Mouse (Mus musculus) layer of hippocampus, adult 2 months (tissue): ENCODE results near the gene C1qtnf12. TPM values are rescaled to one million over a fixed set of nuclear protein-coding genes. Genes with fewer than 3 reads are reported as not detected.

Experiments used
- DNase-seq, 2 experiments: peaks; one replicate each; pipeline ENCODE4 v3.0.0; 2022; ENCODE audit warnings: low spot score in 2 of 2
- H3K27ac ChIP-seq: fragments of 200-600 bp; 2 replicates; pipeline ENCODE4 v1.8.1; 2022
- H3K4me3 ChIP-seq: fragments of 200-600 bp; 2 replicates; pipeline ENCODE4 v1.8.1; 2022; ENCODE audit warnings: mild to moderate bottlenecking
- CTCF ChIP-seq: fragments of 200-600 bp; conservative IDR thresholded peaks from 2 replicates; pipeline ENCODE4 v1.8.1; 2022; ENCODE audit warnings: antibody characterized with exemption, mild to moderate bottlenecking, moderate library complexity
- long read RNA-seq, 2 experiments: library from polyadenylated mRNA; stranded (forward); transcript quantifications; one replicate each; pipeline ENCODE4 v2.0.0; 2021; ENCODE audit warnings: borderline mapping rate in 2 of 2
- total RNA-seq, 2 experiments: library from RNA; stranded (reverse); gene quantifications; 2 replicates each; pipeline ENCODE4 v1.2.3; 2021

The C1qtnf12 gene
- 10 to 100 TPM; 11.5 to 18.0 TPM for total RNA-seq
- long read RNA-seq, experiment 1, transcript C1qtnf12-201 (8 exons, 1,315 nt), result major isoform, 6 of 13 reads
- long read RNA-seq, experiment 1, partial matches to known transcripts, result 7 of 13 reads
- long read RNA-seq, experiment 1, other reads (novel, unspliced or antisense), result 0 of 13 reads
- long read RNA-seq, experiment 2, transcript C1qtnf12-201 (8 exons, 1,315 nt), result major isoform, 10 of 16 reads
- long read RNA-seq, experiment 2, partial matches to known transcripts, result 5 of 16 reads
- long read RNA-seq, experiment 2, other reads (novel, unspliced or antisense), result 1 of 16 reads

DNA sequence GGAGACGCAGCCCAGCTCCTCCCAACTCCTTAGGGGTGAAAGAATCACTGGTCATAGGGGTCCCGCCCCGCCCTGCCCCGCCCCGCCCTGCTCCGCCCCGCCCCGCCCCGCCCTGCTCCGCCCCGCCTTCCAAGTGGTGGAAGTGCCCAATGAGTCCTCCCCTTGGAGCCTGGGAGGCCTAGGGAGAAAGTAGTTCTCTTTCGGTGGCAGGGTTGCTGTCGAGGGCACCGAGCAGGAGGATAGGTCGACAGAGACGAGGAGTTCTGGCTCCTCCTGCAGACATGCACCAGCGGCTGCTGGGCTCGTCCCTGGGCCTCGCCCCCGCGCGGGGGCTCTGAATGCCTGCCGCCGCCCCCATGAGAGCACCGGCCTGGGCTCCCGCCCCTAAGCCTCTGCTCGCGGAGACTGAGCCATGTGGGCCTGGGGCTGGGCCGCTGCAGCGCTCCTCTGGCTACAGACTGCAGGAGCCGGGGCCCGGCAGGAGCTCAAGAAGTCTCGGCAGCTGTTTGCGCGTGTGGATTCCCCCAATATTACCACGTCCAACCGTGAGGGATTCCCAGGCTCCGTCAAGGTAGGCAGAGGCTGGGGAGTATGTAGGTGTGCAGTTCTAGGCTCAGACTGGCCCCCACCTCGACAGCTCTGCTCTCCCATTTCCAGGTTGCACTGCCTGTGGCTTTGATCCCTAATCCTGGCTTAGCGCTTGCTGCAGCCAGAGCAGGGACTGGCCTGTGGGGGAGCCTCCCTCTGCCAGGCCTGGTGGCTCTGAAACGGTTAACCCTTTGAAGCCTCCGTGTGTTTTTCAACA is at the start of gene C1qtnf12:
TSS of gene C1qtnf12 (plus strand) at position 152 of the 805 bp plus-strand sequence.
- H3K4me3 ChIP-seq, result peak within 1 kb of the TSS; percentile 65
- peak in 1 of 2 experiments; percentile 14 for DNase-seq
- TF ChIP-seq CTCF, result no peak
- peak within 1 kb of the TSS; percentile 53 for H3K27ac ChIP-seq

DNA sequence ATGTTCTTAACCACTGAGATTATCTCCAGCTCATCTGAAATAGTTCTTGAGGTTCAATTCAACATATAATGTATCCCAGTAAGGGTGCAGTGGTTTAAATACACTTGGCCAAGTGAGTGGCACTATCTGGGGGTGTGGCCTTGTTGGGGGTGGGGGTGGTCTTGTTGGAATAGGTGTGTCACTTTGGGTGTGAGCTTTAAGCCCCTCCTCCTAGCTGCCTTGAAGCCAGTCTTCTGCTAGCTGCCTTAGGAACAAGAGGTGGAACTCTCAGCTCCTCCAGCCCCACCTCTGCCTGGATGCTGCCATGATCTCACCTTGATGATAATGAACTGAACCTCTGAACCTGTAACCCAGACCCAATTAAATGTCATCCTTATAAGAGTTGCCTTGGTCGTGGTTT is 30.1 kb upstream of the C1qtnf12 start:
- DNase-seq, result no peak
- no peak for TF ChIP-seq CTCF
- Histone ChIP-seq H3K4me3 (no peak overlapping the region), H3K27ac (no peak overlapping the region)

GRCm38 (mm10) chr4:155943049-155943452 is 19.1 kb upstream of the C1qtnf12 start:
- peak; percentile 32 to 35 for DNase-seq
- no peak for TF ChIP-seq CTCF
- peak overlapping the region; percentile 96 for H3K27ac ChIP-seq
- H3K4me3 ChIP-seq, result peak overlapping the region; percentile 68

- DNase-seq, result peak; percentile 95 to 99
- H3K4me3 ChIP-seq, result peak within 1 kb of the TSS; percentile 68
- no peak for TF ChIP-seq CTCF
- H3K27ac ChIP-seq, result peak within 1 kb of the TSS; percentile 96
These were observed 18.4 kb upstream of the C1qtnf12 start, which contains the start of gene Ube2j2 for GRCm38 (mm10) chr4:155943534-155944249. Ube2j2 (plus strand) TSS chr4:155943831.

GRCm38 (mm10) chr4:155944271-155944670 is 17.8 kb upstream of the C1qtnf12 start:
- no peak for TF ChIP-seq CTCF
- Histone ChIP-seq H3K4me3 (peak overlapping the region; percentile 68), H3K27ac (peak overlapping the region; percentile 96)
- DNase-seq, result no peak

DNA sequence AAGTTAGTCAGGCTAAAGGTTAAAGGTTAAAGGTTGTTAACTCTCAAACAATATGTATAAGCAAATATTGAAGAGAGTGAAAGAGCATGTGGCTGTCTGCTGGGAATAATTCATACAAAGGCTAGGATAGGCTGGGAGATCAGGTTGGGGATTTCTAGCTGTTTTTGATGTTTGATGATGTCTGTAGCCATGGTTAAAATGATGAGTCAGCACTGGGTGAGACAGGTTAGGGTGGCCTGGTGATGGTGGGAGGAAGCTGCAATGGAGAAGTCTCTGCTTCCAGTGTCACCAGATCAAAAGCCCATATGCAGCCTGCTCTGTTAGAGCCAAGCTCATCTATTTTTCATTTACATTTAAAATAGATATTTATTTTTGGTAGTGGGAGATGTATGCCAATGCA is 15.0 kb upstream of the C1qtnf12 start:
- no peak for TF ChIP-seq CTCF
- Histone ChIP-seq H3K4me3 (no peak overlapping the region), H3K27ac (no peak overlapping the region)
- DNase-seq, result no peak

- H3K27ac ChIP-seq, result no peak overlapping the region
- TF ChIP-seq CTCF, result no peak
- no peak overlapping the region for H3K4me3 ChIP-seq
- DNase-seq, result no peak
These were observed 6.6 kb upstream of the C1qtnf12 start for GRCm38 (mm10) chr4:155955491-155955890.

DNA sequence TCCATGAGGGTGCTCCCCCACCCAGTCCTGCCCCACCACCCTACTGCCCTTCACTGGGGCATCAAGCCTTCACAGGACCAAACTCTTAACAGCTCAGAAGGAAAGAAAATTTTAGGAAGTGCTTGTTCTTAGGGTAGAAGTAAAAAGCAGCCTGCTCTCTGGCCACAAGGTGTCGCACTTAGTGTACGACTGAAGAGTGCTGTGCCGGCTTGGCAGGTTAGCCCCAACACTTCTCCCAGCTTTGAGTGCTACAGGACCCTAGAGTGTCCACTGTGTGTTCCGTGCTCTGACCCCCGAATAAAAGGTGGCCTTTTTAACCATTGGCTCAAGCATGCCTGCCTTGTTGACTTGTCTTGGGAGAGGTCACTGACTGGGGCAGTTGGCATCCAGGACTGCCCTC is 2.8 kb upstream of the C1qtnf12 start:
- no peak overlapping the region for H3K27ac ChIP-seq
- TF ChIP-seq CTCF, result peak; percentile 85
- no peak overlapping the region for H3K4me3 ChIP-seq
- peak; percentile 55 to 70 for DNase-seq

GRCm38 (mm10) chr4:155963106-155963505 is 988 bp downstream of the C1qtnf12 start:
- DNase-seq, result no peak
- peak overlapping the region; percentile 65 for H3K4me3 ChIP-seq
- TF ChIP-seq CTCF, result no peak

DNA sequence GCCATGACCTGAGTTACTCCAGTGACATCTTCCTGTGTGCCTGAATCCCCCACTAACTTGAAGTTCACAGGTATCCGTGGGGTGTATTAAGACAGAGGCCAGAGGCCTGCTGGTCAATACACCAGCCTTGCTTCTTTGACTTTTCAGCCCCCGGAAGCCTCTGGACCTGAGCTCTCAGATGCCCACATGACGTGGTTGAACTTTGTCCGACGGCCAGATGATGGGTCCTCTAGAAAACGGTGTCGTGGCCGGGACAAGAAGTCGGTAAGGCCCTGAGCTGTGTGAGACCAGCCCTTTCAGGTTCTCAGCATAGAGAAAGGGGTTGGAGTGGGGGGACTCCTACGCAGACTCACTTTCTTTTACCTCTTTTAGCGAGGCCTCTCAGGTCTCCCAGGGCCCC is 2.3 kb downstream of the C1qtnf12 start:
- no peak for DNase-seq
- Histone ChIP-seq H3K4me3 (no peak overlapping the region), H3K27ac (no peak overlapping the region)
- no peak for TF ChIP-seq CTCF

More at GRCm38 (mm10) chr4:155963106-155963505, 988 bp downstream of the C1qtnf12 start:
- H3K27ac ChIP-seq, result no peak overlapping the region

- DNase-seq, result no peak
- Histone ChIP-seq H3K27ac (no peak overlapping the region), H3K4me3 (no peak overlapping the region)
- no peak for TF ChIP-seq CTCF
These were observed 7.0 kb downstream of the C1qtnf12 start for GRCm38 (mm10) chr4:155969043-155969653.

GRCm38 (mm10) chr4:155970286-155970685 is 8.2 kb downstream of the C1qtnf12 start:
- no peak overlapping the region for H3K4me3 ChIP-seq
- DNase-seq, result no peak
- H3K27ac ChIP-seq, result no peak overlapping the region
- no peak for TF ChIP-seq CTCF

DNA sequence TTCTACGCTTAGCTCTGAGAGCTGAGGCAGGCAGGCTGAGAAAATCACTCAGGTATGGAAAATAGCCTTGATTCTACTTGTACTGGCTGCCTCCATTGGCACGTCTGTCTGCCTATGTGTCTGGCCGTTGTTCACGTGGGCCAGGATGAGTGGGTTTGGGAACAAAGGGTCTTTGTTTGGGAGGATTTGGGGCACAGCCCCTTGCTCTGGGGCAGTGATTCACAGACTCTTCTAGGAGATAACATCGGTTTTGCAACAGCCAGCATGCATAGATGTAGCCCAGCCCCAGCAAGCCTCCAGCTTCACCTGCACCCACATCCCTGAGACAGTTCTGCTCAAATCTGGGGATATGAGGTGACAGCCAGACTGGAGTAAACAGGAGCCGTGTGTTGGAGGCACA is 10.5 kb downstream of the C1qtnf12 start:
- DNase-seq, result no peak
- Histone ChIP-seq H3K27ac (no peak overlapping the region), H3K4me3 (no peak overlapping the region)
- TF ChIP-seq CTCF, result no peak
